Mouse (Mus musculus): ENCODE results near the gene Il21r.

GRCm38 (mm10) chr7:125589896-125590295, 13.3 kb upstream of the Il21r start:
- no peak for TF ChIP-seq E2F4 (IDR thresholded peaks at IDR 0.05; ENCODE audit: insufficient read depth)
- no peak for TF ChIP-seq MAX (IDR thresholded peaks at IDR 0.05; ENCODE audit: low read depth)
- TF ChIP-seq POLR2A (IDR thresholded peaks at IDR 0.05; ENCODE audit: insufficient read length, low read depth), result no peak
- no peak for TF ChIP-seq TCF12 (IDR thresholded peaks at IDR 0.05; ENCODE audit: insufficient read depth, poor library complexity, severe bottlenecking)
- TF ChIP-seq SRF (IDR thresholded peaks at IDR 0.05; ENCODE audit: control insufficient read depth, insufficient read length, low read depth), result no peak
- TF ChIP-seq MYOG (IDR thresholded peaks at IDR 0.05; ENCODE audit: control insufficient read depth in 1 of 3, insufficient read depth in 1 of 3, insufficient read length in 2 of 3, low read depth in 2 of 3), result no peak
- TF ChIP-seq POLR2AphosphoS2 (IDR thresholded peaks at IDR 0.05; ENCODE audit: insufficient read length, low read depth), result no peak
- no peak for TF ChIP-seq TCF3 (IDR thresholded peaks at IDR 0.05; ENCODE audit: insufficient read length, low read depth)
- no peak for TF ChIP-seq USF1 (IDR thresholded peaks at IDR 0.05; ENCODE audit: low read depth)
